Mouse (Mus musculus): ENCODE measurements around the gene Gm5798.
"Not testable (repeated sequence)": the region's sequence is repeated elsewhere in the genome, so short reads cannot be mapped to it uniquely, and the experiment has no call there.

The Gm5798 gene

DNA sequence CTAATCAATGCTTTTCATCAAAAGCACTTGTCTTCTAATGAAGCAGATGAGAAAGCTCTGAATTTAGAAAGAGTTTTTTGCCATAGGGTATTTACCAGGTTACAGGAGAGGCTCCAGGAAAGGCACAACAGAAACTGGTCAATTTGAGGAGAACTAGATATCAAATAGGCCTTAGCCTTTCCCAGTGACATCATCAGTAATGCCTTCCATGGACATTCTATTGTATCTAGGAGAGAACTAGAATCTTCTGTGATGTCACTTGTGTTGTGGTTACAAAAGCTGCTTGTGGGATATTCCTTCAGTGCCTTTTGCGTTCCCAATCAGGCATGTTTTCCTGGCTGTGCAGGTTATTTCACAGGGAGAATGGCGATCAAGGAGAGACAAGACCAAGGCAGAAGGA lies at the start of gene Gm5798:
TSS of gene Gm5798 (plus strand) at position 301 of the 400 bp plus-strand sequence.
- not testable (repeated sequence) for DNase-seq (ENCODE audit: low spot score)

DNA sequence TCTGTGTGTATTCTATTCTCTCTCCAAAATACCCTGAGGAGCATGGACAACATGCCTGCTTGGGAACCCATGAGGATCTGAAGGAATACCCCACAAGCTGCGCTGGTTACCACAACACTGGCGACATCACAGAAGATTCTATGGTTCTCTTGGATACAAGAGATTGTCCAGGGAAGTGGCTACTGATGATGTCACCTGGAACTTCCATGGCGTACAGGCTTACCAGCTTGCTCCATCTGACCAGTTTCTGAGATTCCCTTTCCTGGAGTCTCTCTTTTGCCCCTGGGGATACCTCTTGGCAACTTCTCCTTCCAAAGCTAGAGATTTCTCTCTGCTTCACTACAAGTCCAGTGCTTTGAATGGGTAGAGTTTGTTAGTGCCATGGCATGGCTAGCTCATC lies 37.9 kb downstream of the Gm5798 start, which contains the start of gene Gm7945:
TSS of gene Gm7945 (minus strand) at position 101 of the 400 bp plus-strand sequence.
- DNase-seq (ENCODE audit: low spot score), result not testable (repeated sequence)

Measured in lung, postnatal 25 days (tissue).